Mouse (Mus musculus): ENCODE data around the gene Fgfr2. TPM values are rescaled to one million over a fixed set of nuclear protein-coding genes. Genes with fewer than 3 reads are reported as not detected.

Gene Fgfr2
- polyA plus RNA-seq, 1 experiment: 1.7 TPM

GRCm38 (mm10) chr7:132775333-132775732 is 347.8 kb downstream of the Fgfr2 start:
- H3K36me3 ChIP-seq (ENCODE audit: control insufficient read depth, insufficient read depth): no peaks in the 10 kb centered on the region
- TF ChIP-seq CTCF (IDR thresholded peaks at IDR 0.05; ENCODE audit: control insufficient read depth, insufficient read depth, insufficient read length) (no peak), FOSL1 (IDR thresholded peaks at IDR 0.05; ENCODE audit: insufficient read depth, low read length, poor library complexity, severe bottlenecking) (no peak), MYOD1 (IDR thresholded peaks at IDR 0.05; ENCODE audit: control insufficient read depth, insufficient read length, low read depth) (no peak), USF1 (IDR thresholded peaks at IDR 0.05; ENCODE audit: low read depth) (no peak)
- H3K79me2 ChIP-seq (ENCODE audit: control insufficient read depth, insufficient read depth): no peaks in the 10 kb centered on the region
- no peak overlapping the region for H3ac ChIP-seq (ENCODE audit: control insufficient read depth, insufficient read length, low read depth)
- no peaks in the 10 kb centered on the region for H3K27me3 ChIP-seq (ENCODE audit: control insufficient read depth, insufficient read depth, insufficient read length)
- H3K79me3 ChIP-seq (ENCODE audit: low read depth): no peaks in the 10 kb centered on the region
- H3K4me3 ChIP-seq (ENCODE audit: insufficient read depth, poor library complexity, severe bottlenecking): no peak overlapping the region

GRCm38 (mm10) chr7:132773011-132773705 is 350.0 kb downstream of the Fgfr2 start:
- no peaks in the 10 kb centered on the region for H3K79me2 ChIP-seq (ENCODE audit: control insufficient read depth, insufficient read depth)
- H3K27me3 ChIP-seq (ENCODE audit: control insufficient read depth, insufficient read depth, insufficient read length): no peaks in the 10 kb centered on the region
- no peak overlapping the region for H3ac ChIP-seq (ENCODE audit: control insufficient read depth, insufficient read length, low read depth)
- H3K79me3 ChIP-seq (ENCODE audit: low read depth): no peaks in the 10 kb centered on the region
- no peak for TF ChIP-seq CTCF (IDR thresholded peaks at IDR 0.05; ENCODE audit: control insufficient read depth, insufficient read depth, insufficient read length)
- no peak for TF ChIP-seq MYOG (IDR thresholded peaks at IDR 0.05; ENCODE audit: control insufficient read depth, extremely low read depth, insufficient read length)
- H3K36me3 ChIP-seq (ENCODE audit: control insufficient read depth, insufficient read depth): no peaks in the 10 kb centered on the region
- no peak overlapping the region for H3K4me3 ChIP-seq (ENCODE audit: insufficient read depth, poor library complexity, severe bottlenecking)

GRCm38 (mm10) chr7:132772440-132772839 is 350.7 kb downstream of the Fgfr2 start:
- no peak overlapping the region for H3K4me3 ChIP-seq (ENCODE audit: insufficient read depth, poor library complexity, severe bottlenecking)
- no peaks in the 10 kb centered on the region for H3K27me3 ChIP-seq (ENCODE audit: control insufficient read depth, insufficient read depth, insufficient read length)
- no peaks in the 10 kb centered on the region for H3K79me2 ChIP-seq (ENCODE audit: control insufficient read depth, insufficient read depth)
- H3K36me3 ChIP-seq (ENCODE audit: control insufficient read depth, insufficient read depth): no peaks in the 10 kb centered on the region
- H3ac ChIP-seq (ENCODE audit: control insufficient read depth, insufficient read length, low read depth): no peak overlapping the region
- TF ChIP-seq MYOG (IDR thresholded peaks at IDR 0.05; ENCODE audit: control insufficient read depth, extremely low read depth, insufficient read length) (no peak), USF1 (IDR thresholded peaks at IDR 0.05; ENCODE audit: low read depth) (no peak), MYOD1 (IDR thresholded peaks at IDR 0.05; ENCODE audit: control insufficient read depth, insufficient read length, low read depth) (no peak)
- no peaks in the 10 kb centered on the region for H3K79me3 ChIP-seq (ENCODE audit: low read depth)

GRCm38 (mm10) chr7:132768498-132769344 is 354.4 kb downstream of the Fgfr2 start:
- H3K79me2 ChIP-seq (ENCODE audit: control insufficient read depth, insufficient read depth): no peaks in the 10 kb centered on the region
- no peaks in the 10 kb centered on the region for H3K27me3 ChIP-seq (ENCODE audit: control insufficient read depth, insufficient read depth, insufficient read length)
- no peak overlapping the region for H3ac ChIP-seq (ENCODE audit: control insufficient read depth, insufficient read length, low read depth)
- H3K4me3 ChIP-seq (ENCODE audit: insufficient read depth, poor library complexity, severe bottlenecking): no peak overlapping the region
- TF ChIP-seq CTCF (IDR thresholded peaks at IDR 0.05; ENCODE audit: control insufficient read depth, insufficient read depth, insufficient read length): no peak
- no peak for TF ChIP-seq USF1 (IDR thresholded peaks at IDR 0.05; ENCODE audit: low read depth)
- TF ChIP-seq FOSL1 (IDR thresholded peaks at IDR 0.05; ENCODE audit: insufficient read depth, low read length, poor library complexity, severe bottlenecking): no peak
- TF ChIP-seq MAX (IDR thresholded peaks at IDR 0.05): no peak
- no peak for TF ChIP-seq MYOD1 (IDR thresholded peaks at IDR 0.05; ENCODE audit: control insufficient read depth, insufficient read length, low read depth)
- no peak for TF ChIP-seq MYOG (IDR thresholded peaks at IDR 0.05; ENCODE audit: control insufficient read depth, extremely low read depth, insufficient read length)
- no peaks in the 10 kb centered on the region for H3K36me3 ChIP-seq (ENCODE audit: control insufficient read depth, insufficient read depth)
- no peaks in the 10 kb centered on the region for H3K79me3 ChIP-seq (ENCODE audit: low read depth)

- H3K79me3 ChIP-seq (ENCODE audit: low read depth): no peaks in the 10 kb centered on the region
- no peaks in the 10 kb centered on the region for H3K79me2 ChIP-seq (ENCODE audit: control insufficient read depth, insufficient read depth)
- no peak overlapping the region for H3ac ChIP-seq (ENCODE audit: control insufficient read depth, insufficient read length, low read depth)
- TF ChIP-seq CTCF (IDR thresholded peaks at IDR 0.05; ENCODE audit: control insufficient read depth, insufficient read depth, insufficient read length): no peak
- TF ChIP-seq USF1 (IDR thresholded peaks at IDR 0.05; ENCODE audit: low read depth): no peak
- TF ChIP-seq CEBPB (IDR thresholded peaks at IDR 0.05; ENCODE audit: low read depth): no peak
- no peak for TF ChIP-seq MAX (IDR thresholded peaks at IDR 0.05)
- no peak for TF ChIP-seq MYOD1 (IDR thresholded peaks at IDR 0.05; ENCODE audit: control insufficient read depth, insufficient read length, low read depth)
- TF ChIP-seq MYOG (IDR thresholded peaks at IDR 0.05; ENCODE audit: control insufficient read depth, extremely low read depth, insufficient read length): no peak
- no peak for TF ChIP-seq FOSL1 (IDR thresholded peaks at IDR 0.05; ENCODE audit: insufficient read depth, low read length, poor library complexity, severe bottlenecking)
- H3K4me3 ChIP-seq (ENCODE audit: insufficient read depth, poor library complexity, severe bottlenecking): no peak overlapping the region
- H3K36me3 ChIP-seq (ENCODE audit: control insufficient read depth, insufficient read depth): no peaks in the 10 kb centered on the region
- H3K27me3 ChIP-seq (ENCODE audit: control insufficient read depth, insufficient read depth, insufficient read length): no peaks in the 10 kb centered on the region
Observed at GRCm38 (mm10) chr7:132767999-132768370, 355.2 kb downstream of the Fgfr2 start.
